Comparison of ENCODE assay signal across 1 mouse cellular context in the genomic region with DNA sequence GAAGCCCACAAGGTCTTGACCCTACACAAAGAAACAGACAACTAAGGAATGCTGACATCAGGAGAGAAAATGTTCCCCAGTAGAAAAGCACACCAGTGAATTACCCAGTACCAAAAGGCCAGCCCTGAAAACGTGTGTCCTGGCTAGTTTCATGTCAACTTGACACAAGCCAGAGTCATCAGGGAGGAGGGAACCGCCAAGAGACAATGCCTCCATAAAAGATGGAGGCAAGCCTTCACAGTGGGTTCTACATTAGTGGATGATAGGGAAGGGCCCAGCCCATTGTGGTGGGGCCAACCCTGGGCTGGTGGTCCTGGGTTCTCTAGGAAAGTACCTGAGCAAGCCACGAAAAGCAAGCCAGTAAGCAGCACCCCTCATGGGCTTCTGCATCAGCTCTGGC.
TF ChIP-seq lines count a peak whose summit lies in the region.

No protein-coding gene starts in this region.

TF ChIP-seq in ES-E14, 5 proteins besides CTCF, POLR2A, EP300 and RAD21 (continued from another document):
- no peak for TF ChIP-seq HCFC1 (IDR thresholded peaks at IDR 0.05; ENCODE audit: borderline replicate concordance, insufficient read depth, low read length)
